Mouse (Mus musculus) thymus, adult 2 months (tissue): ENCODE results near the gene Gm973.

Source experiments
- CTCF ChIP-seq: fragments of 200-500 bp; IDR thresholded peaks from 2 replicates; pipeline ENCODE4 v1.5.1; 2012; ENCODE audit warnings: mild to moderate bottlenecking, control low read depth, low read length, moderate library complexity, borderline replicate concordance; ENCODE audit not compliant: control insufficient read depth, poor library complexity, insufficient read depth; ENCODE audit errors: extremely low read depth
- POLR2A ChIP-seq: fragments of 200-500 bp; IDR thresholded peaks from 2 replicates; pipeline ENCODE4 v1.6.1; 2012; ENCODE audit warnings: mild to moderate bottlenecking, low read length, control low read depth, moderate library complexity; ENCODE audit not compliant: control insufficient read depth, poor library complexity, insufficient read depth; ENCODE audit errors: extremely low read depth

DNA sequence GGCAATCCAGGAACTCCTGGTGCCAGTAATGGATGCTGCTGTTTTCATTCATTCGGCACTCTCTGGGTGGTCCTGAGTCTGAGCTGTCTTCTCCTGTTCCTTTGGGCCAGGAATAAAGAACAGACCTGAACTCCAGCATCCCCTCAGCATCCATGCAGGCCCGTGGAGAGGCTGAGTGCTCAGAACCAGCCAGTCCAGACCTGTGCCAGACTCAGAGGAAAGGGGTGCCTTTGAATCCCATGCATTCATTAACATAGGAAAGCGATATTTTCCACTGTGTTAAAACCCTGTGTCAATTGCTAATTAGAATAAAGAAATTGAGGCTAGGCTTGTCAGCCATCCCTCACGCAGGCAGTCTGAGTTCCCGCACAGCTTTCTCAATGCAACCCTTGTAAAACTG, 37.6 kb downstream of the Gm973 start:
- no peak for TF ChIP-seq CTCF
- no peak for TF ChIP-seq POLR2A
